Comparison of ENCODE assay signal across 18 mouse cellular contexts in genomic region chr1:132194624-132195023, GRCm38 (mm10). TPM values are rescaled to one million over a fixed set of nuclear protein-coding genes. Genes with fewer than 3 reads are reported as not detected.
DNase-seq lines count a peak whose midpoint lies in the region; ATAC-seq lines count a peak whose summit lies in the region.
"Had no signal": no experiment of that assay in that cellular context is flagged by ENCODE, and none has a peak within 500 bp of the region (broad histone marks: within the 10 kb centered on the region; RNA-seq: fewer than 3 reads in every experiment).

No protein-coding gene starts in this region.

- no peak for ATAC-seq in neural tube, embryonic 12.5 days (ENCODE audit: low FRiP score, low read depth)
- no peak for ATAC-seq in forebrain, embryonic 15.5 days (replicated peaks)
- no peak for ATAC-seq in midbrain, embryonic 13.5 days
- ATAC-seq: CD4-positive, CD25-positive, alpha-beta regulatory T cell, adult 4 months had no signal

- no peak overlapping the region for H3K27ac ChIP-seq in neural tube, embryonic 12.5 days
- no peak overlapping the region for H3K27ac ChIP-seq in forebrain, embryonic 15.5 days (replicated peaks)
- peak overlapping the region; percentile 10; the same call in 1 of the 2 replicates for H3K27ac ChIP-seq in midbrain, embryonic 13.5 days
- H3K27ac ChIP-seq: liver, embryonic 14.5 days had no signal

- H3K9me3 ChIP-seq in neural tube, embryonic 12.5 days = no peaks in the 10 kb centered on the region
- no peaks in the 10 kb centered on the region for H3K9me3 ChIP-seq in forebrain, embryonic 15.5 days
- H3K9me3 ChIP-seq in midbrain, embryonic 13.5 days = no peaks in the 10 kb centered on the region
- H3K9me3 ChIP-seq: heart, embryonic 12.5 days had no signal

- H3K36me3 ChIP-seq in neural tube, embryonic 12.5 days = no peaks in the 10 kb centered on the region
- no peaks in the 10 kb centered on the region for H3K36me3 ChIP-seq in forebrain, embryonic 15.5 days
- no peaks in the 10 kb centered on the region for H3K36me3 ChIP-seq in midbrain, embryonic 13.5 days
- H3K36me3 ChIP-seq: heart, embryonic 12.5 days had no signal

- peaks cover 79% of the 10 kb centered on the region for H3K4me1 ChIP-seq in neural tube, embryonic 12.5 days
- peaks cover 82% of the 10 kb centered on the region for H3K4me1 ChIP-seq in forebrain, embryonic 15.5 days
- peaks cover 81% of the 10 kb centered on the region for H3K4me1 ChIP-seq in midbrain, embryonic 13.5 days (replicated peaks)

- no peak overlapping the region for H3K4me3 ChIP-seq in neural tube, embryonic 12.5 days
- H3K4me3 ChIP-seq in forebrain, embryonic 15.5 days = no peak overlapping the region
- H3K4me3 ChIP-seq in midbrain, embryonic 13.5 days (replicated peaks) = 0 out of 2 replicates have a peak overlapping the region, but pooled peaks have one; percentile 2
- H3K4me3 ChIP-seq: heart, embryonic 12.5 days had no signal

- peaks cover 4% of the 10 kb centered on the region; the same call in 1 of the 2 replicates for H3K27me3 ChIP-seq in neural tube, embryonic 12.5 days (replicated peaks)
- no peaks in the 10 kb centered on the region for H3K27me3 ChIP-seq in forebrain, embryonic 15.5 days
- no peaks in the 10 kb centered on the region for H3K27me3 ChIP-seq in midbrain, embryonic 13.5 days

- WGBS in neural tube, embryonic 12.5 days = 49% methylated on average over 3 of the region's 3 CpGs
- WGBS in forebrain, embryonic 15.5 days = 34% methylated on average over 3 of the region's 3 CpGs
- WGBS in midbrain, embryonic 13.5 days = 69% methylated on average over 3 of the region's 3 CpGs

- no peak for DNase-seq in neural tube, embryonic 10.5 days (ENCODE audit: extremely low spot score, low spot score)
- no peak for DNase-seq in kidney, postnatal 10 days
- DNase-seq in thymus, postnatal 25 days = no peak
- no peak for DNase-seq in left cerebral cortex, postnatal 4 days
- DNase-seq: adrenal gland, postnatal 25 days; cerebellum, adult 11 months had no signal

- intact Hi-C loops in left cerebral cortex, postnatal 4 days (cut with DNase I) = no loop called here

- no peak overlapping the region for H3K9ac ChIP-seq in neural tube, embryonic 12.5 days
- H3K9ac ChIP-seq in forebrain, embryonic 15.5 days (replicated peaks) = no peak overlapping the region
- H3K9ac ChIP-seq in midbrain, embryonic 13.5 days (replicated peaks) = no peak overlapping the region
- H3K9ac ChIP-seq: heart, embryonic 12.5 days; liver, embryonic 14.5 days had no signal

- H3K4me2 ChIP-seq in neural tube, embryonic 12.5 days (replicated peaks) = peak overlapping the region; percentile 69
- H3K4me2 ChIP-seq in forebrain, embryonic 15.5 days (replicated peaks) = peak overlapping the region; percentile 65
- H3K4me2 ChIP-seq in midbrain, embryonic 13.5 days (replicated peaks) = peak overlapping the region; percentile 90
- H3K4me2 ChIP-seq: heart, embryonic 12.5 days had no signal

RNA-seq across cellular contexts. Expression of gene AC124108.1, which starts 3.4 kb away (rescaled TPM):
- 3.0 and 3.7 TPM in 2 replicates for polyA plus RNA-seq in neural tube, embryonic 12.5 days (2016; fragmentation: Nextera tagmentation; extraction: Ambion mirVana)
- polyA plus RNA-seq in forebrain, embryonic 15.5 days (2015; fragmentation: Nextera tagmentation; extraction: Ambion mirVana) = 2.5 and 2.8 TPM in 2 replicates
- polyA plus RNA-seq in midbrain, embryonic 13.5 days (2015; fragmentation: Nextera tagmentation; extraction: Ambion mirVana) = 5.6 and 6.1 TPM in 2 replicates
- total RNA-seq in left cerebral cortex, postnatal 4 days (2021) = 1 to 10 TPM; 3.6 to 4.2 TPM
- total RNA-seq: adrenal gland, postnatal 25 days; megakaryocyte-erythroid progenitor cell, adult 5-6 weeks had no signal
- polyA plus RNA-seq: CD4-positive, CD25-positive, alpha-beta regulatory T cell, adult 4 months; heart, embryonic 12.5 days; liver, embryonic 14.5 days had no signal

RNA-seq across cellular contexts. Expression of gene Lemd1, which starts 3.4 kb away (rescaled TPM):
- polyA plus RNA-seq in neural tube, embryonic 12.5 days (2016; fragmentation: Nextera tagmentation; extraction: Ambion mirVana) = 11.7 and 11.9 TPM in 2 replicates
- polyA plus RNA-seq in forebrain, embryonic 15.5 days (2015; fragmentation: Nextera tagmentation; extraction: Ambion mirVana) = 13.9 and 16.2 TPM in 2 replicates
- polyA plus RNA-seq in midbrain, embryonic 13.5 days (2015; fragmentation: Nextera tagmentation; extraction: Ambion mirVana) = 19.5 and 22.5 TPM in 2 replicates
- total RNA-seq in left cerebral cortex, postnatal 4 days (2021) = 10 to 100 TPM in 1 of 2 experiments, 1 to 10 TPM in 1; 8.8 to 10.1 TPM
- total RNA-seq: adrenal gland, postnatal 25 days; megakaryocyte-erythroid progenitor cell, adult 5-6 weeks had no signal
- polyA plus RNA-seq: CD4-positive, CD25-positive, alpha-beta regulatory T cell, adult 4 months; heart, embryonic 12.5 days; liver, embryonic 14.5 days had no signal

RNA-seq across cellular contexts. Expression of gene Gm10188, which starts 34.9 kb away (rescaled TPM):
- polyA plus RNA-seq in neural tube, embryonic 12.5 days (2016; fragmentation: Nextera tagmentation; extraction: Ambion mirVana) = 0.74 and 0.86 TPM in 2 replicates
- polyA plus RNA-seq in forebrain, embryonic 15.5 days (2015; fragmentation: Nextera tagmentation; extraction: Ambion mirVana) = 0.56 and 0.60 TPM in 2 replicates
- 0.58 and 1.1 TPM in 2 replicates for polyA plus RNA-seq in midbrain, embryonic 13.5 days (2015; fragmentation: Nextera tagmentation; extraction: Ambion mirVana)
- not detected for total RNA-seq in left cerebral cortex, postnatal 4 days (2021)
- total RNA-seq: adrenal gland, postnatal 25 days; layer of hippocampus, postnatal 10 days; left cerebral cortex, postnatal 36 days; megakaryocyte-erythroid progenitor cell, adult 5-6 weeks had no signal
- polyA plus RNA-seq: CD4-positive, CD25-positive, alpha-beta regulatory T cell, adult 4 months; cortical plate, adult 2 months; heart, embryonic 12.5 days; kidney, embryonic 14.5 days; liver, embryonic 14.5 days; stomach, embryonic 14.5 days had no signal

RNA-seq across cellular contexts. Expression of gene Cdk18, which starts 55.1 kb away (rescaled TPM):
- polyA plus RNA-seq in neural tube, embryonic 12.5 days (2016; fragmentation: Nextera tagmentation; extraction: Ambion mirVana) = 0.74 and 0.84 TPM in 2 replicates
- 0.18 and 0.69 TPM in 2 replicates for polyA plus RNA-seq in forebrain, embryonic 15.5 days (2015; fragmentation: Nextera tagmentation; extraction: Ambion mirVana)
- 0.32 and 0.41 TPM in 2 replicates for polyA plus RNA-seq in midbrain, embryonic 13.5 days (2015; fragmentation: Nextera tagmentation; extraction: Ambion mirVana)
- total RNA-seq in left cerebral cortex, postnatal 4 days (2021) = 10 to 100 TPM in 1 of 2 experiments, 1 to 10 TPM in 1; 9.3 to 11.5 TPM
- polyA plus RNA-seq: CD4-positive, CD25-positive, alpha-beta regulatory T cell, adult 4 months had no signal
